Mouse (Mus musculus): ENCODE data around the gene Spem1. TPM values are rescaled to one million over a fixed set of nuclear protein-coding genes. Genes with fewer than 3 reads are reported as not detected.
A peak's percentile ranks its signal among the peaks of the same experiment; 100 is the strongest.

Gene Spem1
- polyA plus RNA-seq, 1 experiment from 2014 or later = not detected

DNA sequence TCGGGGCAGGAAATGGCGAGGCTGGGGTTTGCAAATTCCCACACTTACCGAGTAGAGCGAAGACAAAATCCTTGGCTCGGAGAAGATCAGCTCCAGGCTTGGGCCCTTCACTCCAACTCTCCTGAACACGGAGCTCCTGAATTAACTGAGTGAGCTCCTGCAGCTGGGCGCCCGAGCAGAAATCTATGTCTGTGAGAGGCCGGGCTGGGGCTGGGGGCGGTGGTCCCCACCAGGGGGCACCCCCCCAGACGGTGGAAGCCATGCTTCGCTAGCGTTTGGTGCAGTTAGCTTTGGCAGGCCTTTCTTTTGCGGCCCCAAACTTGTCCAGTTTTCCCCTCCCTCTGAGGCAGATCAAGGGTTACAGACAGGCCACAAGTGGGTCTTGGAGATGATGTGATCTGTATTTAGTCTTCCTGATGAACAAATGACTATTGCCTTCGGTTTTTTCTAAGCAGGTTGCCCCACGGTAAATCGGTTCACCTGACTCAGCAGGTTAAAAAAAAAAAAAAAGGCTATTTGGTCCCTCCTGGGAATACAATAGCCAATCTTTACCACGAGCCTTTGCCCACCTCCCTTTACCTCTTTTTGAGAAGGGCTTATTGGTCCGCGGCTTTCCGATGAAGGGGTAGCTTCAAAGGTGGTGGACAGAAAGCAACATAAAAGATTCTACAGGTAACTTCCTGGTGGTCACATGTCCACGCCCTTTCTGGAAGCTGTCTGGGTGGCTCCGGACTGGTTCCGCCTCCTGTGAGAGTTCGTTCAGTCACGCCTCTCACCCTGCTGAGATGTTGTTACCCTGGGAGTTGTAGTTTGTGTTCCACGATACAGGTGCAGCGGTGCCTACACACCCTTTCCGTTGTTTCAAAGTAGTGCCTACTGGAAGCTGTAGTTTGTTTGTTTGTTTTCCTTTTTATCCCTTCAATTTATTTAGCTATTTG lies 16.7 kb downstream of the Spem1 start, which contains the start of gene Tmem102:
TSS of gene Tmem102 (minus strand) at position 653 of the 938 bp plus-strand sequence.
- peaks cover 41% of the 10 kb centered on the region for H3K4me1 ChIP-seq (replicated peaks; ENCODE audit: control insufficient read depth, insufficient read depth, low read length)
- peak within 1 kb of the TSS; percentile 25; the same call in 1 of the 2 replicates for H3K9ac ChIP-seq (ENCODE audit: low read depth, low read length)

DNA sequence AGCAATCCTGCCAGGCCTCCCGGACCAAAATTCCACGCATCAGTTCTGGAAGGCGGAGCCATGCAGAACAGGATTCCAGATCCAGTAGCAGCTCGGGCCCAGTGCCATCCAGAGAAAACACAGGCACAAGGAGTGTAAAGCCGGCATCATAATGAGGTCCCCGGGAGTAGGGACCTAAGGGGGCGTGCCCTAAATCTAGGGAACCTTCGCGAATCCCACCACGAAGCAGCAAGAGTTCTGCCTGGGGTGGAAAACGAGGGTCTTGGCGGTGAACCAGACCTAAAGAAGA lies 17.4 kb downstream of the Spem1 start:
- peaks cover 43% of the 10 kb centered on the region for H3K4me1 ChIP-seq (replicated peaks; ENCODE audit: control insufficient read depth, insufficient read depth, low read length)
- no peak for ATAC-seq (replicated peaks; ENCODE audit: low FRiP score)
- no peaks in the 10 kb centered on the region for H3K9me3 ChIP-seq (ENCODE audit: control insufficient read depth, low read length)
- no peak overlapping the region for H3K27ac ChIP-seq (ENCODE audit: low read depth, low read length)
- DNase-seq (ENCODE audit: low spot score) = no peak
- H3K4me2 ChIP-seq = peak overlapping the region; percentile 94
- peaks cover 65% of the 10 kb centered on the region for H3K27me3 ChIP-seq (replicated peaks; ENCODE audit: control insufficient read depth, insufficient read depth, low read length)
- H3K36me3 ChIP-seq (ENCODE audit: control insufficient read depth, insufficient read depth, low read length) = no peaks in the 10 kb centered on the region
- WGBS = 14% methylated on average over 12 of the region's 12 CpGs
- peak overlapping the region; percentile 58 for H3K4me3 ChIP-seq (ENCODE audit: low read depth, low read length)
- no peak overlapping the region; the same call in 1 of the 2 replicates for H3K9ac ChIP-seq (ENCODE audit: low read depth, low read length)

More for the DNA sequence above, 16.7 kb downstream of the Spem1 start, which contains the start of gene Tmem102:
- H3K27me3 ChIP-seq (replicated peaks; ENCODE audit: control insufficient read depth, insufficient read depth, low read length) = peaks cover 59% of the 10 kb centered on the region
- DNase-seq (ENCODE audit: low spot score) (no peak), ATAC-seq (replicated peaks; ENCODE audit: low FRiP score) (no peak)
- 14% methylated on average over 29 of the region's 29 CpGs for WGBS
- H3K9me3 ChIP-seq (ENCODE audit: control insufficient read depth, low read length) = no peaks in the 10 kb centered on the region
- H3K36me3 ChIP-seq (ENCODE audit: control insufficient read depth, insufficient read depth, low read length) = no peaks in the 10 kb centered on the region
- no peak within 1 kb of the TSS for H3K27ac ChIP-seq (ENCODE audit: low read depth, low read length)
- peak within 1 kb of the TSS; percentile 58 for H3K4me3 ChIP-seq (ENCODE audit: low read depth, low read length)
- H3K4me2 ChIP-seq = peak within 1 kb of the TSS; percentile 94

DNA sequence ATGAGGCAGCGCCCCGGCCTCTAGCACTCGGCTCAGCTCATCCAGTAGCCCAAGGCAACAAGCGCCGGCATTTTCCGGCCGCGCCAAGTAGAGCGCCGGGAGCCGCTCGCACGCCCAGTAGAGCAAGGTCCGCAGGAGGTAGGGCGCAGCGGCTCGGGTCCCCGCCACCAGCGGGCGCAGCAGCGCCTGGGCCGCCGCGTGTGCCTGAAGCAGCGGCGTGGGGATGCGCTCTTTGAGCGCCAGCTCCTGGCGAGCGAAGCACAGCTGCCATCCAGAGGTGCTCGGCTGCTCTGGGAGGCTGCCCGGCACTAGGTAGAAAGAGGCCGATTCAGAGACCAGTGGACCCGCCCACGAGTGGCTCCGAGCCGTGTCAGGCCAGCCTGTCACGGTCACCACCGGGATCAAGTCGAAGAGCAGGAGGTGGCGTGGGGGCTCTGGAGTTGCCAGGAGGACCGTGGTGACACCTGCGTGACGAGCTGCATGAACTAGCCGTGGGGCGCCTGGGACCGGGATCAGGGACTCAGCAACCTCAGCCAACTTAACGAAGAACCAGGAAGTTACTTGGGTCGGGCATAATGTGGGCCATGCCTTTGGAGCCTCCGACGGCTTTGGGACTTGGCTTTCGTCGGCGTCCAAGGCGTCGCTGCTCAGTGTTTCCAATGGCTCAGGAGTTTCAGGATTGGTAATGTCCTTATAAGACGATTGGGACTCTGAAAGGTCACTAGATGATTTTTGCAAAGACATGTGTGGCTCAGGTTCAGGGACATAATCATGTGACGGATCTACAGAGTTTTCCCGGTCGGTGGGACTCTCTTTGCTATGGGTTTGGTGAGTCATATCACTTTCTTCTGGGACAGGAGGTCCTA lies 18.0 kb downstream of the Spem1 start:
- peaks cover 46% of the 10 kb centered on the region for H3K4me1 ChIP-seq (replicated peaks; ENCODE audit: control insufficient read depth, insufficient read depth, low read length)

DNA sequence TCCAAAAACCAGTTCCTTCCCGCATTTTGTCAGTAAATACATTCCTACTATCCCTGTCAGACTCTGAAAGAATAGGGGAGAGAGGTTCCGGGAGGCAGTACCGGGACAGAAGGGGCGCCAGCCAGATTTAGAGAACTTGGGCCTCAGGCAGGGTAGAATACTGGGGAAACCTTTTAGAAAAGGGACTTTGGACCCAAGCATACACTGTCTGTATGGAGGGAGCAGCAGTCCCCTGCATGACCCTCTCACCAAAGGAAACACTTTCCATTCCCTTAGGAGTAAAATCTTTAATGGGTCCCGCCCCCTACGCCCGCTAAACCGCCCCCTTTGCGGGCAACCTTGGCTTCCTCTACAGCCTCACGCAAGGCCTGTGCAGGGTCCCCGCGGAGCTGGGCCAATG lies 18.7 kb downstream of the Spem1 start:
- 2% methylated on average over 12 of the region's 12 CpGs for WGBS
- ATAC-seq (replicated peaks; ENCODE audit: low FRiP score) = peak; percentile 33

More for the DNA sequence above, 18.0 kb downstream of the Spem1 start:
- Histone ChIP-seq H3K9ac (ENCODE audit: low read depth, low read length) (peak overlapping the region; percentile 59), H3K36me3 (ENCODE audit: control insufficient read depth, insufficient read depth, low read length) (no peaks in the 10 kb centered on the region), H3K27ac (ENCODE audit: low read depth, low read length) (no peak overlapping the region), H3K9me3 (ENCODE audit: control insufficient read depth, low read length) (no peaks in the 10 kb centered on the region), H3K4me2 (peak overlapping the region; percentile 94), H3K27me3 (replicated peaks; ENCODE audit: control insufficient read depth, insufficient read depth, low read length) (peaks cover 71% of the 10 kb centered on the region), H3K4me3 (ENCODE audit: low read depth, low read length) (peak overlapping the region; percentile 58)
- WGBS = 2% methylated on average over 60 of the region's 60 CpGs
- ATAC-seq (replicated peaks; ENCODE audit: low FRiP score) (peak; percentile 76), DNase-seq (ENCODE audit: low spot score) (peak; percentile 68)

DNA sequence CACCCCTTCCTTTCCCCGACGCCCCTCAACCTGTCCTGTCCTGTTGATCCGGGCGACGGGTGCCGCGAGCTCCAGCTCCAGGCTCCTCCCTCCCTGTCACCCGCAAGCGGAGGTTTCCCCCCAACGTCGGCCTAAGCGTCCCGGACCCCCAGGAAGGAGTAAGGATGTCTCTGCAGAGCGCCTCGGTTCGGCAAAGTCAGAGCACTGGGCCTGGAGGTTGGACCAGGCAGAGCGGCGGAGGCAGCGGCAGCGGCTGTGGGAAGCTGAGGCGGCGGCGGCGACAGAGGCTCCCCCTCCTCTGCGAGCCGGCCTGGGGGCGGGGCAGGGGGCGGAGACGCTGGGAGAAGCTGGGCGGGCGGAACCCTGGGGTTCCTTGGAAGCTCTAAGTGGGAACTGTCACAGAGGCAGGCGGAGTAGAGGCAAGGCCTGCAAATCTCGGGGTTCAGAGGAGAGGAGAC lies 19.3 kb downstream of the Spem1 start:
- Histone ChIP-seq H3K4me2 (peak overlapping the region; percentile 94), H3K4me3 (ENCODE audit: low read depth, low read length) (peak overlapping the region; percentile 58), H3K4me1 (replicated peaks; ENCODE audit: control insufficient read depth, insufficient read depth, low read length) (peaks cover 46% of the 10 kb centered on the region), H3K27me3 (replicated peaks; ENCODE audit: control insufficient read depth, insufficient read depth, low read length) (peaks cover 81% of the 10 kb centered on the region), H3K9ac (ENCODE audit: low read depth, low read length) (peak overlapping the region; percentile 59; the same call in 1 of the 2 replicates), H3K36me3 (ENCODE audit: control insufficient read depth, insufficient read depth, low read length) (no peaks in the 10 kb centered on the region), H3K9me3 (ENCODE audit: control insufficient read depth, low read length) (no peaks in the 10 kb centered on the region), H3K27ac (ENCODE audit: low read depth, low read length) (no peak overlapping the region; the same call in 1 of the 2 replicates)
- WGBS = 0% methylated on average over 31 of the region's 33 CpGs
- ATAC-seq (replicated peaks; ENCODE audit: low FRiP score) (peak; percentile 35; the same call in 1 of the 2 replicates), DNase-seq (ENCODE audit: low spot score) (peak; percentile 86)

More for the DNA sequence above, 18.7 kb downstream of the Spem1 start:
- DNase-seq (ENCODE audit: low spot score) = no peak
- H3K4me2 ChIP-seq = peak overlapping the region; percentile 94
- peak overlapping the region; percentile 59 for H3K9ac ChIP-seq (ENCODE audit: low read depth, low read length)
- H3K4me3 ChIP-seq (ENCODE audit: low read depth, low read length) = peak overlapping the region; percentile 58
- H3K27ac ChIP-seq (ENCODE audit: low read depth, low read length) = no peak overlapping the region
- H3K36me3 ChIP-seq (ENCODE audit: control insufficient read depth, insufficient read depth, low read length) = no peaks in the 10 kb centered on the region
- H3K4me1 ChIP-seq (replicated peaks; ENCODE audit: control insufficient read depth, insufficient read depth, low read length) = peaks cover 46% of the 10 kb centered on the region
- no peaks in the 10 kb centered on the region for H3K9me3 ChIP-seq (ENCODE audit: control insufficient read depth, low read length)
- peaks cover 76% of the 10 kb centered on the region for H3K27me3 ChIP-seq (replicated peaks; ENCODE audit: control insufficient read depth, insufficient read depth, low read length)

DNA sequence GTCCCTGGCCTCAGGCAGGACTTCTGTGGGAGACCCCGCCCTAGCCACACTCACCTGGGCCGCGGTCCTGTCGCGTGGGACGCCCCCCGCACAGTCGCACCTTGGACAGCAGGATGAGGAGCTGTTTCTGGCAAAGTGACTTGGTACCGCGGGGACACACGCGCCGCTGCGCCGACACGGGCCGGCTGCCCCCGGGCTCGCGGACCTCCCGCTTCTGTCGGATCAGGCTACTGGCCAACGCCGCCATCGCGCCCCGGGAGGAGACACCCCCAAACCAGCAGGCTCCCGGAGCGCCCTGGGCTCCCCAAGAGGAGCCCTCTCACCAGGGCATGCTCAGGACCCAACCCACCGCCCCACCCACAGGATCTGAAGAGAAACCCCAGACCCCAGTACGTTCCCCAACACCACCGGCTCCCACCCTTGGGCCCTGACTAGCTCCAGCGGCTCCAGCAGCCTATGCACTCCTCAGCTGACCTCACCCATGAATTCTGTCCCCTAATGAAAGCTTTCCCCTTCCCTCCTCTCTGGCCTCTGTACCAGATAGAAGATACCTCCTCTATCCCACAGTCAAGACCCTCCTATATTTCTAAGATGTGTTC lies 20.5 kb downstream of the Spem1 start, which contains the start of gene Fgf11:
TSS of gene Fgf11 (minus strand) at position 479 of the 599 bp plus-strand sequence.
- H3K4me3 ChIP-seq (ENCODE audit: low read depth, low read length) = peak within 1 kb of the TSS; percentile 58
- ATAC-seq (replicated peaks; ENCODE audit: low FRiP score) (no peak), DNase-seq (ENCODE audit: low spot score) (no peak)
- H3K27me3 ChIP-seq (replicated peaks; ENCODE audit: control insufficient read depth, insufficient read depth, low read length) = peaks cover 83% of the 10 kb centered on the region
- H3K9me3 ChIP-seq (ENCODE audit: control insufficient read depth, low read length) = no peaks in the 10 kb centered on the region
- WGBS = 3% methylated on average over 33 of the region's 33 CpGs
- H3K36me3 ChIP-seq (ENCODE audit: control insufficient read depth, insufficient read depth, low read length) = no peaks in the 10 kb centered on the region
- peak within 1 kb of the TSS; percentile 16; the same call in 1 of the 2 replicates for H3K27ac ChIP-seq (ENCODE audit: low read depth, low read length)
- peak within 1 kb of the TSS; percentile 59 for H3K9ac ChIP-seq (ENCODE audit: low read depth, low read length)
- H3K4me1 ChIP-seq (replicated peaks; ENCODE audit: control insufficient read depth, insufficient read depth, low read length) = peaks cover 46% of the 10 kb centered on the region
- H3K4me2 ChIP-seq = peak within 1 kb of the TSS; percentile 94

DNA sequence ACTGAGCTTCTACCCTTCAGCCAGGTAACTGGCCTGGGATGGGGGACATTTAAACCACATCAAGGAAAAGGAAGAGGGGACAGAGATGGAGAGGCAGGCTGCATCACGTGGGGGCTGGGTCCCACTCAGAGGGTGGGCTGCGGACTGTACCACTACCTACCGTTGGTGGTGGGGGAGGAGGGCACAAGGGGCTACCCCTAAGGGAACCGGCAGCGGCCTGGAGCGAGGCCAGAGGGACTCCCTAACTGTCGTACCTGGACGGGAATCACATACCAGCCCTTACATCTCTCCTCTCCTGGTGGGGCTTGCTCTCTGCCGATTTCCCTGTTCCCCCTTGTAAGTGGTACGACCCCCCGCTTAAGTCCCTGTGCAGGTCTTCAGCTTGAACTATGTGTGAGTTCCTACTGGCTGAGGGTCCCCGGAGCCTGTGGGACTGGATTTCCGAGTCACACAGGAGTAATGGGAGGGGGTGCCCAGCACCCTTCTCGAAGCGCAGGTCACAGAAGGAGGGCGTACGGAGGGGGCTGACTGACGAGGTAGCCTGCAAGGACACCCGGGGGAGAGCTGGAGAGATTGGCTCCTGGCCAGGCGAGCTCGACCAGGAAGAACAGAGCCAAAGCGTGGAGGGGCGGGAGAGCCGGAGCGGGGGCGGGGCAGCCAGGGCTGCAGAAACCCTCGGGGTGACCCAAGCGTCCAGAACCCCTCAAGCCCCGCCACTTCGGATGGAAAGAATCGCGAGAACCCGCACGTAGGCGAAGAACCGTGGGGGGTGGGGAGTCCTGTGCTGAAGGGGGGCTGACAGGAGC lies 21.4 kb downstream of the Spem1 start:
- Histone ChIP-seq H3K36me3 (ENCODE audit: control insufficient read depth, insufficient read depth, low read length) (no peaks in the 10 kb centered on the region), H3K27ac (ENCODE audit: low read depth, low read length) (peak overlapping the region; percentile 16; the same call in 1 of the 2 replicates), H3K9me3 (ENCODE audit: control insufficient read depth, low read length) (no peaks in the 10 kb centered on the region), H3K4me3 (ENCODE audit: low read depth, low read length) (peak overlapping the region; percentile 51), H3K27me3 (replicated peaks; ENCODE audit: control insufficient read depth, insufficient read depth, low read length) (peaks cover 85% of the 10 kb centered on the region), H3K4me2 (peak overlapping the region; percentile 94), H3K4me1 (replicated peaks; ENCODE audit: control insufficient read depth, insufficient read depth, low read length) (peaks cover 46% of the 10 kb centered on the region), H3K9ac (ENCODE audit: low read depth, low read length) (peak overlapping the region; percentile 35)
- ATAC-seq (replicated peaks; ENCODE audit: low FRiP score) (no peak), DNase-seq (ENCODE audit: low spot score) (peak; percentile 79)
- WGBS = 1% methylated on average over 36 of the region's 36 CpGs

Measured in liver, embryonic 11.5 days (tissue).